Mouse (Mus musculus) erythroblast, embryonic 14.5 days (primary cell): ENCODE measurements around the gene Aprt.

Experiments
- GATA1 ChIP-seq: IDR thresholded peaks from 2 replicates; pipeline ENCODE4 v1.6.1; 2012; ENCODE audit warnings: low read length, inconsistent platforms, mixed read lengths
- TAL1 ChIP-seq: IDR thresholded peaks from 3 replicates; pipeline ENCODE4 v1.6.1; 2012; ENCODE audit warnings: low read length, inconsistent platforms, mixed read lengths

DNA sequence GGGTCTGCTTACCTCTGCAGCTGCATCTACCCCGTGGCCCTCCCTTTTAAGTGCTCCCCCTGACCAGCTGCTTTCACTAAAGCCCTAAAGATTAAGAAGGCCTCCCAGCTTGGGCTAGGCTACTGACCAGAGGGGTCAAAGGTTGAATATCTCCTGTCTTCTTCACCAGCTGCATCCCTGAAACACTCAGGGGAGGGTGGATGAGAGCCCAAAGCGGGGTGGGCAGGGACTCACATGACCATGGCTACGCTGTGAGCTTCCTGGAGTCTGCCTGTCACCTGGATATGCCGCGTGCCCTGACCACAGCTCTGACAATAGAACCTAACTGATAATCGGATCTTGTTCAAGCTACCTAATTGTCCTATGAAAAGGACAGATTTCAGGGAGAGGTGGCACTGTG, 46.0 kb upstream of the Aprt start, which contains the start of gene Pabpn1l:
- no peak for TF ChIP-seq TAL1
- no peak for TF ChIP-seq GATA1
